ENCODE assay signal across 14 mouse cellular contexts in the genomic region with DNA sequence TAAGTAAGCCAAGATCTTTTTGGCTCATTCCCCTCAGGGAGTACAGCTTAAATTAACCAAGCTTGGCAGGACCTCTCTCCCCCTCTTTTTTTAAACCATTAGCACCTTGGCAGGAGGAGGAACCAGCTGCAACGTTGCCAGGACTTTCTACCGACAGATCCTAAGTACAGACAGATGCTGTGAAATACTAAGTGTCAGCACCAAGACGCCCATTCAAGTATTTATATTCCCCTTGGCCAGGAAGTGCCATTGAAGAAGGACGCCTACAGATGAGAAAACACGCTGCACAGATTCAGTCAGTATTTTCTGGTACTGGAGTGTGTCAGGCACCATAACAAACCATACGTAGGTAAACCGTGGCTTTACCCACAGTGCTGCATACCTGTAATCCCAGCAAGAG. TPM values are rescaled to one million over a fixed set of nuclear protein-coding genes. Genes with fewer than 3 reads are reported as not detected.
DNase-seq lines count a peak whose midpoint lies in the region; ATAC-seq lines count a peak whose summit lies in the region.
"Had no signal": no experiment of that assay in that cellular context is flagged by ENCODE, and none has a peak within 500 bp of the region (broad histone marks: within the 10 kb centered on the region; RNA-seq: fewer than 3 reads in every experiment).

No protein-coding gene starts in this region.

- ATAC-seq in heart, embryonic 12.5 days (ENCODE audit: insufficient number of reproducible peaks, low FRiP score) = no peak
- ATAC-seq: intestine, embryonic 16.5 days had no signal

- H3K9ac ChIP-seq in heart, embryonic 12.5 days = no peak overlapping the region
- H3K9ac ChIP-seq: limb, embryonic 13.5 days; lung, embryonic 15.5 days; midbrain, embryonic 12.5 days had no signal

- no peaks in the 10 kb centered on the region for H3K27me3 ChIP-seq in heart, embryonic 12.5 days (replicated peaks)
- H3K27me3 ChIP-seq: limb, embryonic 13.5 days; lung, embryonic 15.5 days; midbrain, embryonic 12.5 days had no signal

- intact Hi-C loops in heart, postnatal 10 days (cut with DNase I) = no loop called here

- 52% methylated on average over 7 of the region's 7 CpGs for WGBS in heart, embryonic 12.5 days

- no peaks in the 10 kb centered on the region for H3K9me3 ChIP-seq in heart, embryonic 12.5 days (replicated peaks)
- H3K9me3 ChIP-seq: limb, embryonic 13.5 days; lung, embryonic 15.5 days; midbrain, embryonic 12.5 days had no signal

- no peaks in the 10 kb centered on the region for H3K4me1 ChIP-seq in heart, embryonic 12.5 days (replicated peaks)
- H3K4me1 ChIP-seq: limb, embryonic 13.5 days; lung, embryonic 15.5 days; midbrain, embryonic 12.5 days had no signal

- H3K4me2 ChIP-seq in heart, embryonic 12.5 days = no peak overlapping the region
- H3K4me2 ChIP-seq: limb, embryonic 13.5 days; lung, embryonic 15.5 days; midbrain, embryonic 12.5 days had no signal

- H3K4me3 ChIP-seq in heart, embryonic 12.5 days = no peak overlapping the region
- H3K4me3 ChIP-seq: limb, embryonic 13.5 days; lung, embryonic 15.5 days; midbrain, embryonic 12.5 days had no signal

- peak; percentile 48 to 53 for DNase-seq in heart, postnatal 10 days
- DNase-seq in frontal cortex, postnatal 36 days (ENCODE audit: low spot score in 2 of 2) = peak; percentile 63 to 68
- peak; percentile 60 to 67 for DNase-seq in left cerebral cortex, adult 18-20 months (ENCODE audit: low spot score in 2 of 2)
- peak; percentile 57 to 67 for DNase-seq in right cerebral cortex, postnatal 36 days (ENCODE audit: low spot score in 2 of 2)
- DNase-seq in spleen, postnatal 14 days (ENCODE audit: low spot score in 2 of 2) = no peak
- DNase-seq in cerebellum, adult 18-20 months = no peak
- DNase-seq: adrenal gland, postnatal 14 days; cerebellum, adult 11 months; embryo, embryonic 11 days had no signal

- no peak overlapping the region for H3K27ac ChIP-seq in heart, embryonic 12.5 days (ENCODE audit: poor library complexity, severe bottlenecking)
- H3K27ac ChIP-seq: limb, embryonic 13.5 days; lung, embryonic 15.5 days; midbrain, embryonic 12.5 days had no signal

- no peaks in the 10 kb centered on the region; the same call in 1 of the 2 replicates for H3K36me3 ChIP-seq in heart, embryonic 12.5 days
- H3K36me3 ChIP-seq: lung, embryonic 15.5 days had no signal

RNA-seq across cellular contexts. Expression of gene Slc17a5, which starts 40.9 kb away (rescaled TPM):
- total RNA-seq in heart, postnatal 10 days (2021) = 1 to 10 TPM; 7.6 to 7.7 TPM
- 8.2 and 8.5 TPM in 2 replicates for polyA plus RNA-seq in heart, embryonic 12.5 days (2016; fragmentation: Nextera tagmentation; extraction: Ambion mirVana)
- total RNA-seq in left cerebral cortex, adult 18-20 months (2021) = 10 to 100 TPM; 17.8 to 19.8 TPM

RNA-seq across cellular contexts. Expression of gene Eef1a1, which starts 58.0 kb away (rescaled TPM):
- 1,000 to 10,000 TPM; 3,592 to 3,750 TPM for total RNA-seq in heart, postnatal 10 days (2021)
- polyA plus RNA-seq in heart, embryonic 12.5 days (2016; fragmentation: Nextera tagmentation; extraction: Ambion mirVana) = 2,772 and 2,882 TPM in 2 replicates
- 1,000 to 10,000 TPM; 2,328 to 2,361 TPM for total RNA-seq in left cerebral cortex, adult 18-20 months (2021)

Comparison
In these comparisons a context has a peak if more than half of its experiments do, and no peak if none do; other contexts are left out.
1. DNase-seq: peak in heart, postnatal 10 days (2 of 2), frontal cortex, postnatal 36 days (2 of 2), left cerebral cortex, adult 18-20 months (2 of 2) and right cerebral cortex, postnatal 36 days (2 of 2); none in spleen, postnatal 14 days (0 of 2) and cerebellum, adult 18-20 months (0 of 2).